9 mouse cellular contexts compared by ENCODE assay signal in genomic region chr1:58030156-58030871, GRCm38 (mm10). TPM values are rescaled to one million over a fixed set of nuclear protein-coding genes. Genes with fewer than 3 reads are reported as not detected.
DNase-seq lines count a peak whose midpoint lies in the region; ATAC-seq and TF ChIP-seq lines count a peak whose summit lies in the region.
"Had no signal": no experiment of that assay in that cellular context is flagged by ENCODE, and none has a peak within 500 bp of the region (broad histone marks: within the 10 kb centered on the region; RNA-seq: fewer than 3 reads in every experiment).

No protein-coding gene starts in this region.

- 0 out of 2 replicates have a peak, but pooled peaks have one; percentile 27 for TF ChIP-seq EP300 in heart, postnatal 0 days (IDR thresholded peaks at IDR 0.05; ENCODE audit: low read depth)

- H3K4me1 ChIP-seq in forebrain, embryonic 13.5 days = peaks cover 12% of the 10 kb centered on the region
- H3K4me1 ChIP-seq in heart, postnatal 0 days (ENCODE audit: control insufficient read depth, insufficient read depth) = peaks cover 30% of the 10 kb centered on the region
- H3K4me1 ChIP-seq in liver, embryonic 15.5 days (replicated peaks) = peaks cover 38% of the 10 kb centered on the region
- peaks cover 12% of the 10 kb centered on the region for H3K4me1 ChIP-seq in neural tube, embryonic 15.5 days

- no peak overlapping the region for H3K9ac ChIP-seq in forebrain, embryonic 13.5 days
- H3K9ac ChIP-seq in heart, postnatal 0 days (replicated peaks; ENCODE audit: low read depth, low read length) = peak overlapping the region; percentile 45; the same call in 1 of the 2 replicates
- H3K9ac ChIP-seq in liver, embryonic 15.5 days = no peak overlapping the region
- H3K9ac ChIP-seq in neural tube, embryonic 15.5 days (replicated peaks) = no peak overlapping the region

- H3K4me3 ChIP-seq in forebrain, embryonic 13.5 days = no peak overlapping the region
- H3K4me3 ChIP-seq in heart, postnatal 0 days (ENCODE audit: low read depth, low read length) = peak overlapping the region; percentile 48
- H3K4me3 ChIP-seq in liver, embryonic 15.5 days (replicated peaks) = peak overlapping the region; percentile 38
- peak overlapping the region; percentile 23 for H3K4me3 ChIP-seq in neural tube, embryonic 15.5 days (replicated peaks)

- 43% methylated on average over 13 of the region's 13 CpGs for WGBS in forebrain, embryonic 13.5 days
- 13% methylated on average over 13 of the region's 13 CpGs for WGBS in heart, postnatal 0 days
- WGBS in liver, embryonic 15.5 days (ENCODE audit: insufficient replicate concordance) = 28% methylated on average over 13 of the region's 13 CpGs
- WGBS in neural tube, embryonic 15.5 days = 24% methylated on average over 13 of the region's 13 CpGs

- ATAC-seq in forebrain, embryonic 13.5 days = peak; percentile 50; the same call in 1 of the 2 replicates
- ATAC-seq in heart, postnatal 0 days (ENCODE audit: insufficient read depth, low read depth) = peak; percentile 94
- ATAC-seq in liver, embryonic 15.5 days (ENCODE audit: insufficient read depth) = no peak
- peak; percentile 84 for ATAC-seq in neural tube, embryonic 15.5 days (ENCODE audit: low FRiP score)
- ATAC-seq in megakaryocyte progenitor cell, adult 5-6 weeks (replicated peaks; ENCODE audit: poor library complexity) = no peak

- DNase-seq in 3134 (ENCODE audit: extremely low read depth, insufficient read length, low spot score) = peak; percentile 71
- DNase-seq in brain, embryonic 14.5 days (ENCODE audit: low read depth) = peak; percentile 86
- DNase-seq in heart, postnatal 0 days (ENCODE audit: low spot score) = peak; percentile 93
- peak; percentile 26 to 56 for DNase-seq in kidney, postnatal 4 days

- H3K27ac ChIP-seq in forebrain, embryonic 13.5 days = no peak overlapping the region
- H3K27ac ChIP-seq in heart, postnatal 0 days (ENCODE audit: low read depth) = peak overlapping the region; percentile 83
- no peak overlapping the region for H3K27ac ChIP-seq in liver, embryonic 15.5 days (replicated peaks)
- peak overlapping the region; percentile 63 for H3K27ac ChIP-seq in neural tube, embryonic 15.5 days (replicated peaks)

- TF ChIP-seq CTCF in brain, embryonic 14.5 days (IDR thresholded peaks at IDR 0.05; ENCODE audit: borderline replicate concordance, extremely low read depth, insufficient read depth, insufficient read length) = no peak
- no peak for TF ChIP-seq CTCF in heart, postnatal 0 days (IDR thresholded peaks at IDR 0.05; ENCODE audit: low read depth)

- no peaks in the 10 kb centered on the region for H3K36me3 ChIP-seq in forebrain, embryonic 13.5 days (ENCODE audit: poor library complexity, severe bottlenecking)
- no peaks in the 10 kb centered on the region for H3K36me3 ChIP-seq in heart, postnatal 0 days (replicated peaks; ENCODE audit: control insufficient read depth, insufficient read depth, low read length)
- peaks cover 5% of the 10 kb centered on the region; the same call in 1 of the 2 replicates for H3K36me3 ChIP-seq in liver, embryonic 15.5 days (replicated peaks)
- no peaks in the 10 kb centered on the region for H3K36me3 ChIP-seq in neural tube, embryonic 15.5 days

- TF ChIP-seq POLR2A in brain, embryonic 14.5 days (IDR thresholded peaks at IDR 0.05; ENCODE audit: borderline replicate concordance, extremely low read depth, insufficient read depth, insufficient read length, poor library complexity, severe bottlenecking) = no peak

- H3K9me3 ChIP-seq in forebrain, embryonic 13.5 days (replicated peaks) = no peaks in the 10 kb centered on the region
- H3K9me3 ChIP-seq in heart, postnatal 0 days (replicated peaks; ENCODE audit: control insufficient read depth, low read length) = no peaks in the 10 kb centered on the region
- H3K9me3 ChIP-seq in liver, embryonic 15.5 days (replicated peaks) = no peaks in the 10 kb centered on the region
- no peaks in the 10 kb centered on the region for H3K9me3 ChIP-seq in neural tube, embryonic 15.5 days (replicated peaks)
- H3K9me3 ChIP-seq: G1E had no signal

- peak overlapping the region; percentile 24 for H3K4me2 ChIP-seq in forebrain, embryonic 13.5 days
- peak overlapping the region; percentile 78 for H3K4me2 ChIP-seq in heart, postnatal 0 days (ENCODE audit: low read depth, low read length)
- H3K4me2 ChIP-seq in liver, embryonic 15.5 days = peak overlapping the region; percentile 68
- peak overlapping the region; percentile 50 for H3K4me2 ChIP-seq in neural tube, embryonic 15.5 days

- no peaks in the 10 kb centered on the region for H3K27me3 ChIP-seq in forebrain, embryonic 13.5 days
- H3K27me3 ChIP-seq in heart, postnatal 0 days (ENCODE audit: control insufficient read depth, insufficient read depth, low read length) = 0 out of 2 replicates have a peak, but pooled peaks cover 3% of the 10 kb centered on the region
- H3K27me3 ChIP-seq in liver, embryonic 15.5 days = no peaks in the 10 kb centered on the region
- H3K27me3 ChIP-seq in neural tube, embryonic 15.5 days (replicated peaks) = no peaks in the 10 kb centered on the region

RNA-seq across cellular contexts. Expression of gene Aox1, which starts 0.6 kb away (rescaled TPM):
- polyA plus RNA-seq in brain, embryonic 14.5 days (2012; rRNA removed) = 0.29 and 0.44 TPM in 2 replicates
- 0.09 and 0.10 TPM in 2 replicates for polyA plus RNA-seq in forebrain, embryonic 13.5 days (2015; fragmentation: Nextera tagmentation; extraction: Ambion mirVana)
- total RNA-seq in heart, postnatal 0 days (2014; rRNA removed; ENCODE audit: low replicate concordance) = 1.6 and 2.4 TPM in 2 replicates
- 1.1 and 1.2 TPM in 2 replicates for polyA plus RNA-seq in heart, postnatal 0 days (2015; fragmentation: Nextera tagmentation; extraction: Ambion mirVana)
- polyA plus RNA-seq in liver, embryonic 15.5 days (2015; fragmentation: Nextera tagmentation; extraction: Ambion mirVana) = 0.25 and 0.26 TPM in 2 replicates
- polyA plus RNA-seq in neural tube, embryonic 15.5 days (2015; fragmentation: Nextera tagmentation; extraction: Ambion mirVana) = 0.22 TPM in 2 replicates
- not detected in 2 replicates for total RNA-seq in megakaryocyte progenitor cell, adult 5-6 weeks (2015)
- total RNA-seq in megakaryocyte progenitor cell, adult 5-6 weeks (2017) = not detected in 2 replicates
- polyA plus RNA-seq: G1E had no signal

RNA-seq across cellular contexts. Expression of gene Kctd18, which starts 11.6 kb away (rescaled TPM):
- 31.4 and 33.5 TPM in 2 replicates for polyA plus RNA-seq in brain, embryonic 14.5 days (2012; rRNA removed)
- polyA plus RNA-seq in forebrain, embryonic 13.5 days (2015; fragmentation: Nextera tagmentation; extraction: Ambion mirVana) = 23.7 and 25.0 TPM in 2 replicates
- 8.9 and 13.6 TPM in 2 replicates for total RNA-seq in heart, postnatal 0 days (2014; rRNA removed; ENCODE audit: low replicate concordance)
- polyA plus RNA-seq in heart, postnatal 0 days (2015; fragmentation: Nextera tagmentation; extraction: Ambion mirVana) = 7.6 and 7.8 TPM in 2 replicates
- polyA plus RNA-seq in liver, embryonic 15.5 days (2015; fragmentation: Nextera tagmentation; extraction: Ambion mirVana) = 2.7 and 2.9 TPM in 2 replicates
- polyA plus RNA-seq in neural tube, embryonic 15.5 days (2015; fragmentation: Nextera tagmentation; extraction: Ambion mirVana) = 24.8 and 25.4 TPM in 2 replicates
- 9.5 and 9.6 TPM in 2 replicates for total RNA-seq in megakaryocyte progenitor cell, adult 5-6 weeks (2015)
- 19.9 and 20.3 TPM in 2 replicates for total RNA-seq in megakaryocyte progenitor cell, adult 5-6 weeks (2017)

RNA-seq across cellular contexts. Expression of gene Sgo2a, which starts 34.5 kb away (rescaled TPM):
- polyA plus RNA-seq in brain, embryonic 14.5 days (2012; rRNA removed) = 5.3 and 6.8 TPM in 2 replicates
- 19.3 TPM in 2 replicates for polyA plus RNA-seq in forebrain, embryonic 13.5 days (2015; fragmentation: Nextera tagmentation; extraction: Ambion mirVana)
- total RNA-seq in heart, postnatal 0 days (2014; rRNA removed; ENCODE audit: low replicate concordance) = 11.4 and 13.7 TPM in 2 replicates
- 6.9 and 7.1 TPM in 2 replicates for polyA plus RNA-seq in heart, postnatal 0 days (2015; fragmentation: Nextera tagmentation; extraction: Ambion mirVana)
- 8.6 and 8.9 TPM in 2 replicates for polyA plus RNA-seq in liver, embryonic 15.5 days (2015; fragmentation: Nextera tagmentation; extraction: Ambion mirVana)
- 2.3 and 5.0 TPM in 2 replicates for polyA plus RNA-seq in neural tube, embryonic 15.5 days (2015; fragmentation: Nextera tagmentation; extraction: Ambion mirVana)
- total RNA-seq in megakaryocyte progenitor cell, adult 5-6 weeks (2015) = 43.9 and 51.0 TPM in 2 replicates
- 38.6 and 47.8 TPM in 2 replicates for total RNA-seq in megakaryocyte progenitor cell, adult 5-6 weeks (2017)

Comparison
In these comparisons a context has a peak if more than half of its experiments do, and no peak if none do; other contexts are left out.
1. DNase-seq: peak in every context shown above with its lines; median percentile 93 in heart, postnatal 0 days; 86 in brain, embryonic 14.5 days; 71 in 3134; 41 in kidney, postnatal 4 days.
2. ATAC-seq: peak in forebrain, embryonic 13.5 days (single experiment), heart, postnatal 0 days (single experiment) and neural tube, embryonic 15.5 days (single experiment); none in liver, embryonic 15.5 days (single experiment) and megakaryocyte progenitor cell, adult 5-6 weeks (single experiment).
3. H3K27ac ChIP-seq: peak in heart, postnatal 0 days (single experiment) and neural tube, embryonic 15.5 days (single experiment); none in forebrain, embryonic 13.5 days (single experiment) and liver, embryonic 15.5 days (single experiment).
4. H3K4me2 ChIP-seq: peak in every context shown above with its lines; median percentile 78 in heart, postnatal 0 days; 68 in liver, embryonic 15.5 days; 50 in neural tube, embryonic 15.5 days; 24 in forebrain, embryonic 13.5 days.